Mouse (Mus musculus) lung, embryonic 14.5 days (tissue): ENCODE data around the gene Pebp1. TPM values are rescaled to one million over a fixed set of nuclear protein-coding genes. Genes with fewer than 3 reads are reported as not detected.

Experiments used
- ATAC-seq: fragments of 200-750 bp; cut with Nextera tagmentation; 2 replicates; pipeline ENCODE4 v1.8.0; 2017; ENCODE audit warnings: mild to moderate bottlenecking, moderate TSS enrichment, moderate library complexity; ENCODE audit not compliant: insufficient read depth
- DNase-seq: peaks from one replicate; pipeline ENCODE4 v3.0.0-alpha.2; 2015
- H3K27ac ChIP-seq: fragments of 300-500 bp; sonication (generic); 2 replicates; pipeline ENCODE4 v1.5.1; 2014; ENCODE audit warnings: low read depth, mild to moderate bottlenecking, moderate library complexity
- H3K27me3 ChIP-seq: fragments of 300-500 bp; sonication (generic); 2 replicates; pipeline ENCODE4 v1.6.1; 2014; ENCODE audit warnings: low read length, control low read depth; ENCODE audit not compliant: insufficient read depth
- H3K36me3 ChIP-seq: fragments of 300-500 bp; sonication (generic); 2 replicates; pipeline ENCODE4 v1.6.1; 2014; ENCODE audit warnings: control low read depth; ENCODE audit not compliant: insufficient read depth
- H3K4me1 ChIP-seq: fragments of 300-500 bp; sonication (generic); 2 replicates; pipeline ENCODE4 v1.6.1; 2014; ENCODE audit warnings: antibody characterized with exemption, control low read depth; ENCODE audit not compliant: insufficient read depth
- H3K4me2 ChIP-seq: fragments of 300-500 bp; sonication (generic); 2 replicates; pipeline ENCODE4 v1.6.1; 2014; ENCODE audit warnings: mild to moderate bottlenecking
- H3K4me3 ChIP-seq: fragments of 300-500 bp; sonication (generic); 2 replicates; pipeline ENCODE4 v1.5.1; 2014; ENCODE audit warnings: low read depth, low read length
- H3K9ac ChIP-seq: fragments of 300-500 bp; sonication (generic); 2 replicates; pipeline ENCODE4 v1.6.1; 2014
- H3K9me3 ChIP-seq: fragments of 300-500 bp; sonication (generic); 2 replicates; pipeline ENCODE4 v1.6.1; 2016; ENCODE audit warnings: low read depth, low read length, control low read depth
- CTCF ChIP-seq: IDR thresholded peaks from 2 replicates; pipeline ENCODE4 v1.5.1; 2016; ENCODE audit warnings: antibody characterized with exemption, low read depth
- WGBS: fragments of 180-500 bp; shearing (Covaris S2); extraction: QIAGEN DNeasy Blood & Tissue Kit; methylation state at CpG from one replicate; pipeline ENCODE4 v1.1.7; 2014; 5-methylcytosine and 5-hydroxymethylcytosine counted together
- polyA plus RNA-seq: library from polyadenylated mRNA; unstranded; fragments of >200 nt; fragmentation: Nextera tagmentation; extraction: Ambion mirVana; gene quantifications from 2 replicates; pipeline ENCODE4 v1.2.1, GENCODE M21; 2014

The Pebp1 gene
- polyA plus RNA-seq, result 705 and 755 TPM in 2 replicates

GRCm38 (mm10) chr5:117286831-117287822 is at the start of gene Pebp1:
Gene Pebp1 (minus strand): TSS chr5:117287625.
- peak within 1 kb of the TSS; percentile 54 for H3K4me3 ChIP-seq
- H3K9ac ChIP-seq, result peak within 1 kb of the TSS; percentile 62
- TF ChIP-seq CTCF, result 0 out of 2 replicates have a peak, but pooled peaks have one; percentile 16
- H3K27ac ChIP-seq, result peak within 1 kb of the TSS; percentile 62; the same call in 1 of the 2 replicates
- peak; percentile 99 for DNase-seq
- 0 out of 2 replicates have a peak, but pooled peaks cover 6% of the 10 kb centered on the region for H3K4me1 ChIP-seq
- no peaks in the 10 kb centered on the region for H3K27me3 ChIP-seq
- peak within 1 kb of the TSS; percentile 71 for H3K4me2 ChIP-seq
- H3K9me3 ChIP-seq, result no peaks in the 10 kb centered on the region
- under 1% methylated on average over 70 of the region's 77 CpGs for WGBS
- peak; percentile 98 for ATAC-seq
- peaks cover 31% of the 10 kb centered on the region for H3K36me3 ChIP-seq

GRCm38 (mm10) chr5:117330457-117330856 is 43.0 kb upstream of the Pebp1 start:
- Histone ChIP-seq H3K4me2 (no peak overlapping the region), H3K4me3 (no peak overlapping the region), H3K9me3 (no peaks in the 10 kb centered on the region), H3K27ac (no peak overlapping the region), H3K27me3 (no peaks in the 10 kb centered on the region), H3K9ac (no peak overlapping the region), H3K4me1 (no peaks in the 10 kb centered on the region), H3K36me3 (peaks cover 6% of the 10 kb centered on the region; the same call in 1 of the 2 replicates)
- ATAC-seq (peak; percentile 65), DNase-seq (peak; percentile 32)
- WGBS, result 71% methylated on average over 7 of the region's 7 CpGs
- no peak for TF ChIP-seq CTCF

- Histone ChIP-seq H3K27me3 (no peaks in the 10 kb centered on the region), H3K27ac (no peak overlapping the region), H3K4me3 (no peak overlapping the region), H3K4me2 (no peak overlapping the region), H3K9ac (no peak overlapping the region), H3K4me1 (no peaks in the 10 kb centered on the region), H3K9me3 (no peaks in the 10 kb centered on the region), H3K36me3 (0 out of 2 replicates have a peak, but pooled peaks cover 5% of the 10 kb centered on the region)
- TF ChIP-seq CTCF, result no peak
- ATAC-seq, result no peak
- 57% methylated on average over 6 of the region's 6 CpGs for WGBS
- no peak for DNase-seq
These were observed 39.0 kb upstream of the Pebp1 start for GRCm38 (mm10) chr5:117326408-117326807.

- no peaks in the 10 kb centered on the region for H3K27me3 ChIP-seq
- ATAC-seq (no peak), DNase-seq (no peak)
- H3K4me1 ChIP-seq, result no peaks in the 10 kb centered on the region; the same call in 1 of the 2 replicates
- H3K4me3 ChIP-seq, result no peak overlapping the region
- no peak overlapping the region for H3K4me2 ChIP-seq
- TF ChIP-seq CTCF, result no peak
- no peak overlapping the region for H3K9ac ChIP-seq
- no peak overlapping the region for H3K27ac ChIP-seq
- H3K36me3 ChIP-seq, result 0 out of 2 replicates have a peak, but pooled peaks cover 5% of the 10 kb centered on the region
- WGBS, result 80% methylated on average over 9 of the region's 9 CpGs
- H3K9me3 ChIP-seq, result no peaks in the 10 kb centered on the region
These were observed 36.3 kb upstream of the Pebp1 start for GRCm38 (mm10) chr5:117323751-117324150.

GRCm38 (mm10) chr5:117318741-117319629 is 31.6 kb upstream of the Pebp1 start, which contains the start of gene Vsig10:
Gene Vsig10 (plus strand): TSS chr5:117319083.
- H3K9me3 ChIP-seq, result no peaks in the 10 kb centered on the region
- DNase-seq (peak; percentile 73), ATAC-seq (peak; percentile 79)
- H3K4me2 ChIP-seq, result peak within 1 kb of the TSS; percentile 91
- H3K4me1 ChIP-seq, result no peaks in the 10 kb centered on the region; the same call in 1 of the 2 replicates
- under 1% methylated on average over 81 of the region's 81 CpGs for WGBS
- H3K4me3 ChIP-seq, result peak within 1 kb of the TSS; percentile 78
- peak within 1 kb of the TSS; percentile 72 for H3K27ac ChIP-seq
- TF ChIP-seq CTCF, result peak; percentile 12; the same call in 1 of the 2 replicates
- no peaks in the 10 kb centered on the region for H3K27me3 ChIP-seq
- no peaks in the 10 kb centered on the region for H3K36me3 ChIP-seq
- peak within 1 kb of the TSS; percentile 80 for H3K9ac ChIP-seq

- no peaks in the 10 kb centered on the region for H3K9me3 ChIP-seq
- H3K27ac ChIP-seq, result peak overlapping the region; percentile 89
- DNase-seq (peak; percentile 74), ATAC-seq (peak; percentile 50)
- H3K36me3 ChIP-seq, result no peaks in the 10 kb centered on the region
- H3K27me3 ChIP-seq, result no peaks in the 10 kb centered on the region
- 30% methylated on average over 9 of the region's 9 CpGs for WGBS
- no peak overlapping the region for H3K9ac ChIP-seq
- no peak overlapping the region for H3K4me3 ChIP-seq
- TF ChIP-seq CTCF, result no peak
- no peaks in the 10 kb centered on the region for H3K4me1 ChIP-seq
- H3K4me2 ChIP-seq, result peak overlapping the region; percentile 60
These were observed 27.4 kb upstream of the Pebp1 start for GRCm38 (mm10) chr5:117314587-117315428.
